ENCODE assay signal across 8 mouse cellular contexts in genomic region chr10:83181831-83182572, GRCm38 (mm10).
A peak's percentile ranks its signal among the peaks of the same experiment; 100 is the strongest.
DNase-seq lines count a peak whose midpoint lies in the region; ATAC-seq lines count a peak whose summit lies in the region.

No protein-coding gene starts in this region.

- WGBS in hindbrain, embryonic 14.5 days = 61% methylated on average over 15 of the region's 15 CpGs

- intact Hi-C loops in left cerebral cortex, postnatal 25 days (cut with DNase I) = loop anchor here (2.0 to 5.0 kb wide), 3 partner anchors 75 to 273 kb away; partner anchors contain the start of gene Chst11
- intact Hi-C loops in left cerebral cortex, postnatal 4 days (cut with DNase I) = no loop called here
- intact Hi-C loops in heart, postnatal 25 days (cut with DNase I) = loop anchor here (5.0 kb wide), 2 partner anchors 60 to 270 kb away; no protein-coding TSS in a partner anchor

- H3K27me3 ChIP-seq in hindbrain, embryonic 14.5 days (ENCODE audit: control insufficient read depth, insufficient read depth, low read length) = no peaks in the 10 kb centered on the region

- no peak overlapping the region for H3K4me3 ChIP-seq in hindbrain, embryonic 14.5 days (replicated peaks; ENCODE audit: low read length)

- H3K9ac ChIP-seq in hindbrain, embryonic 14.5 days = no peak overlapping the region

- H3K4me2 ChIP-seq in hindbrain, embryonic 14.5 days (replicated peaks) = no peak overlapping the region

- no peaks in the 10 kb centered on the region for H3K9me3 ChIP-seq in hindbrain, embryonic 14.5 days (ENCODE audit: control insufficient read depth, low read length)

- H3K36me3 ChIP-seq in hindbrain, embryonic 14.5 days (replicated peaks; ENCODE audit: control insufficient read depth, insufficient read depth) = no peaks in the 10 kb centered on the region

- H3K4me1 ChIP-seq in hindbrain, embryonic 14.5 days (replicated peaks; ENCODE audit: control insufficient read depth, insufficient read depth, low read length) = peaks cover 14% of the 10 kb centered on the region; the same call in 1 of the 2 replicates

- 0 out of 2 replicates have a peak, but pooled peaks have one; percentile 5 for ATAC-seq in hindbrain, embryonic 14.5 days (ENCODE audit: low FRiP score)

- DNase-seq in left cerebral cortex, postnatal 25 days (ENCODE audit: low spot score in 2 of 2) = peak; percentile 37 to 52
- DNase-seq in left cerebral cortex, postnatal 4 days = no peak
- DNase-seq in cerebellum, adult 11-12 months = peak; percentile 63
- DNase-seq in hindbrain, embryonic 14.5 days (ENCODE audit: low spot score) = no peak
- peak; percentile 39 to 44 for DNase-seq in right cerebral cortex, postnatal 36 days (ENCODE audit: low spot score in 2 of 2)
- no peak for DNase-seq in spleen, adult 12 weeks (ENCODE audit: low spot score)
- no peak for DNase-seq in heart, postnatal 25 days (ENCODE audit: low spot score)
- no peak for DNase-seq in heart, adult 8-10 months (ENCODE audit: low spot score)

- no peak overlapping the region for H3K27ac ChIP-seq in hindbrain, embryonic 14.5 days

Comparison
In these comparisons a context has a peak if more than half of its experiments do, and no peak if none do; other contexts are left out.
1. DNase-seq: peak in left cerebral cortex, postnatal 25 days (2 of 2), cerebellum, adult 11-12 months (single experiment) and right cerebral cortex, postnatal 36 days (2 of 2); none in left cerebral cortex, postnatal 4 days (single experiment), hindbrain, embryonic 14.5 days (single experiment), spleen, adult 12 weeks (single experiment), heart, postnatal 25 days (single experiment) and heart, adult 8-10 months (single experiment).